15 mouse cellular contexts compared by ENCODE assay signal in the genomic region with DNA sequence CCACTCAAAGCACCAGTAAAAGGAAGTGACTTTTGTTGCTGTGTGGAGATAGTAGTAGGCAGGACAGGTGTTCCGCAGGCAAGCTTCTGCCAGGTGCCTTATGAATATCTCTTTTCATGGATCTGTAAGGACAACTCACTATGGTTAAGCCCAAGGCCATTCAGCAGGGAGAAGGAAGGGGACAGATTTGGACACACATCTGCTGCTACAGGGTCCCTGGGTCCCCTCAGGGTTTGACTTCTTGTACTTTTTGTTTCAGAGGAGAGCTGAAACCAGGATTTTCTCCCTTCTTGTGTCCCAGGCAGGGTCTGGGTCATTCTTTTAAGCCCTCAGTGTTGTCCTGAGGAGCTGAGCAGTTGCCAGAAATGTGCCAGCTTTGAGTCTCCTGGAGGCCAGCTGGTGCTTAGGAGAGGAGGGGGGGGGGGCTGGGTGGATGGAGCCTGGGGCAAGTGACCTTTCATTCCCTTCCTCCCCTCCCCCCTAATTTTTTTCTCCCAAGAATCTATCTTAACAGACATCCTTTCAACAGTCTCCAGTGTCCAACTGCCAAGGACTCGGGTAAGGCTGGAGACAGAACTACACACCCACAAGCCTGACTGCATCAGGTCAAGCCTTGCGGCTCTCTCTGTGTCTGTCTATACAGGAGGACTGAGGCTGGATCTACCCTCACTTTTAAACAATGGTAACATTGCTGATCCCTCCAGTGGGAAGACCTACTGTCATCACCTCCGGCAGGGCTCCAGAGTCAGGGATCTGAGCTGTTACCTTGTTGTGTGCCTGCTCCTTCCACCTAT. TPM values are rescaled to one million over a fixed set of nuclear protein-coding genes. Genes with fewer than 3 reads are reported as not detected.
A peak's percentile ranks its signal among the peaks of the same experiment; 100 is the strongest.
DNase-seq lines count a peak whose midpoint lies in the region; ATAC-seq and TF ChIP-seq lines count a peak whose summit lies in the region.
"Had no signal": no experiment of that assay in that cellular context is flagged by ENCODE, and none has a peak within 500 bp of the region (broad histone marks: within the 10 kb centered on the region; RNA-seq: fewer than 3 reads in every experiment).

No protein-coding gene starts in this region.

- no peak overlapping the region; the same call in 1 of the 2 replicates for H3K27ac ChIP-seq in hindbrain, embryonic 13.5 days
- H3K27ac ChIP-seq in midbrain, postnatal 0 days (ENCODE audit: low read depth, low read length), result no peak overlapping the region
- H3K27ac ChIP-seq: layer of hippocampus, adult 2 months had no signal

- H3K4me1 ChIP-seq in hindbrain, embryonic 13.5 days (replicated peaks), result peaks cover 14% of the 10 kb centered on the region
- H3K4me1 ChIP-seq in midbrain, postnatal 0 days (ENCODE audit: insufficient read depth, low read length), result no peaks in the 10 kb centered on the region

- no peak overlapping the region for H3K9ac ChIP-seq in hindbrain, embryonic 13.5 days
- no peak overlapping the region for H3K9ac ChIP-seq in midbrain, postnatal 0 days (replicated peaks; ENCODE audit: low read length, poor library complexity, severe bottlenecking)
- H3K9ac ChIP-seq: heart, embryonic 12.5 days had no signal

- no peak overlapping the region for H3K4me2 ChIP-seq in hindbrain, embryonic 13.5 days
- H3K4me2 ChIP-seq in midbrain, postnatal 0 days (ENCODE audit: low read depth, low read length, poor library complexity, severe bottlenecking), result no peak overlapping the region
- H3K4me2 ChIP-seq: heart, embryonic 12.5 days had no signal

- peak; percentile 37 to 43 for DNase-seq in cerebellum, postnatal 10 days
- peak; percentile 49 for DNase-seq in embryo, embryonic 10.5 days (ENCODE audit: low spot score)
- peak; percentile 24 for DNase-seq in midbrain, postnatal 0 days (ENCODE audit: low spot score)
- no peak for DNase-seq in thymus, adult 18-20 months
- DNase-seq in layer of hippocampus, adult 9-11 months, result no peak
- DNase-seq in cerebellum, adult 18-20 months, result no peak
- DNase-seq: adrenal gland, adult 8-10 months; gastrocnemius, postnatal 10 days; lung, adult 2 months; thymus, adult 2 months had no signal

- no peak for ATAC-seq in cerebellum, adult (ENCODE audit: insufficient number of reproducible peaks, low FRiP score, low TSS enrichment)
- ATAC-seq in hindbrain, embryonic 13.5 days (ENCODE audit: low FRiP score), result peak; percentile 19; the same call in 1 of the 2 replicates
- no peak; the same call in 1 of the 2 replicates for ATAC-seq in midbrain, postnatal 0 days (ENCODE audit: low FRiP score)

- no peaks in the 10 kb centered on the region for H3K36me3 ChIP-seq in hindbrain, embryonic 13.5 days
- no peaks in the 10 kb centered on the region for H3K36me3 ChIP-seq in midbrain, postnatal 0 days (ENCODE audit: insufficient read depth, low read length)
- H3K36me3 ChIP-seq: heart, embryonic 12.5 days had no signal

- 35% methylated on average over 4 of the region's 4 CpGs for WGBS in hindbrain, embryonic 13.5 days
- 49% methylated on average over 4 of the region's 4 CpGs for WGBS in midbrain, postnatal 0 days

- no peaks in the 10 kb centered on the region for H3K9me3 ChIP-seq in hindbrain, embryonic 13.5 days
- no peaks in the 10 kb centered on the region for H3K9me3 ChIP-seq in midbrain, postnatal 0 days (ENCODE audit: low read length)
- H3K9me3 ChIP-seq: heart, embryonic 12.5 days had no signal

- no peak overlapping the region for H3K4me3 ChIP-seq in hindbrain, embryonic 13.5 days
- no peak overlapping the region for H3K4me3 ChIP-seq in midbrain, postnatal 0 days (ENCODE audit: low read depth, low read length)
- H3K4me3 ChIP-seq: heart, embryonic 12.5 days; layer of hippocampus, adult 2 months had no signal

- no peak for TF ChIP-seq CTCF in midbrain, postnatal 0 days (IDR thresholded peaks at IDR 0.05)

- no peaks in the 10 kb centered on the region for H3K27me3 ChIP-seq in hindbrain, embryonic 13.5 days
- no peaks in the 10 kb centered on the region for H3K27me3 ChIP-seq in midbrain, postnatal 0 days (ENCODE audit: insufficient read depth, low read length)
- H3K27me3 ChIP-seq: heart, embryonic 12.5 days had no signal

RNA-seq across cellular contexts. Expression of gene Oit1, which starts 10.6 kb away (rescaled TPM):
- polyA plus RNA-seq in hindbrain, embryonic 13.5 days (2015; fragmentation: Nextera tagmentation; extraction: Ambion mirVana), result 0.13 TPM in 1 of 2 replicates, not detected in the other
- total RNA-seq in midbrain, postnatal 0 days (2014; rRNA removed), result not detected in 2 replicates
- polyA plus RNA-seq in midbrain, postnatal 0 days (2015; fragmentation: Nextera tagmentation; extraction: Ambion mirVana), result 0.13 TPM in 1 of 2 replicates, not detected in the other
- total RNA-seq: adrenal gland, adult 8-10 months; gastrocnemius, postnatal 10 days; layer of hippocampus, adult 2 months had no signal
- polyA plus RNA-seq: heart, embryonic 12.5 days; limb, embryonic 11.5 days had no signal

RNA-seq across cellular contexts. Expression of gene Fam107a, which starts 50.1 kb away (rescaled TPM):
- 0.17 and 0.34 TPM in 2 replicates for polyA plus RNA-seq in hindbrain, embryonic 13.5 days (2015; fragmentation: Nextera tagmentation; extraction: Ambion mirVana)
- 6.0 and 14.6 TPM in 2 replicates for total RNA-seq in midbrain, postnatal 0 days (2014; rRNA removed)
- polyA plus RNA-seq in midbrain, postnatal 0 days (2015; fragmentation: Nextera tagmentation; extraction: Ambion mirVana), result 0.93 and 1.4 TPM in 2 replicates

Comparison
In these comparisons a context has a peak if more than half of its experiments do, and no peak if none do; other contexts are left out.
1. DNase-seq: peak in cerebellum, postnatal 10 days (2 of 2), embryo, embryonic 10.5 days (single experiment) and midbrain, postnatal 0 days (single experiment); none in thymus, adult 18-20 months (0 of 2), layer of hippocampus, adult 9-11 months (single experiment) and cerebellum, adult 18-20 months (0 of 2).